Mouse (Mus musculus) heart, embryonic 16.5 days (tissue): ENCODE results near the gene Pkig. TPM values are rescaled to one million over a fixed set of nuclear protein-coding genes. Genes with fewer than 3 reads are reported as not detected.

ENCODE experiments used
- ATAC-seq: fragments of 200-750 bp; cut with Nextera tagmentation; replicated peaks from 2 replicates; pipeline ENCODE4 v1.8.0; 2017; ENCODE audit warnings: moderate number of reproducible peaks; ENCODE audit not compliant: insufficient read depth, low FRiP score; ENCODE audit errors: extremely low read depth
- H3K27ac ChIP-seq: fragments of 300-500 bp; sonication (generic); 2 replicates; pipeline ENCODE4 v1.5.1; 2014; ENCODE audit warnings: mild to moderate bottlenecking, low read length, control low read depth, moderate library complexity
- H3K27me3 ChIP-seq: fragments of 300-500 bp; sonication (generic); 2 replicates; pipeline ENCODE4 v1.6.1; 2014; ENCODE audit warnings: low read length, mixed read lengths; ENCODE audit not compliant: control insufficient read depth, insufficient read depth
- H3K36me3 ChIP-seq: fragments of 300-500 bp; sonication (generic); 2 replicates; pipeline ENCODE4 v1.6.1; 2014; ENCODE audit not compliant: control insufficient read depth, insufficient read depth
- H3K4me1 ChIP-seq: fragments of 300-500 bp; sonication (generic); 2 replicates; pipeline ENCODE4 v1.6.1; 2014; ENCODE audit warnings: low read length, mixed read lengths; ENCODE audit not compliant: control insufficient read depth, insufficient read depth
- H3K4me2 ChIP-seq: fragments of 300-500 bp; sonication (generic); 2 replicates; pipeline ENCODE4 v1.6.1; 2014; ENCODE audit warnings: low read depth, mild to moderate bottlenecking, control low read depth, low read length
- H3K4me3 ChIP-seq: fragments of 300-500 bp; sonication (generic); 2 replicates; pipeline ENCODE4 v1.5.1; 2014; ENCODE audit warnings: mild to moderate bottlenecking, control low read depth, low read length
- H3K9ac ChIP-seq: fragments of 300-500 bp; sonication (generic); 2 replicates; pipeline ENCODE4 v1.6.1; 2014; ENCODE audit warnings: low read length, control low read depth
- H3K9me3 ChIP-seq: fragments of 300-500 bp; sonication (generic); replicated peaks from 2 replicates; pipeline ENCODE4 v1.6.1; 2016; ENCODE audit warnings: low read length; ENCODE audit not compliant: control insufficient read depth
- WGBS: fragments of 180-500 bp; shearing (Covaris S2); extraction: QIAGEN DNeasy Blood & Tissue Kit; methylation state at CpG from one replicate; pipeline ENCODE4 v1.1.7; 2014; 5-methylcytosine and 5-hydroxymethylcytosine counted together
- polyA plus RNA-seq: library from polyadenylated mRNA; unstranded; fragments of >200 nt; fragmentation: Nextera tagmentation; extraction: Ambion mirVana; gene quantifications from 2 replicates; pipeline ENCODE4 v1.2.1, GENCODE M21; 2015

The Pkig gene
- polyA plus RNA-seq, 1 experiment from 2014 or later, result 420 TPM

DNA sequence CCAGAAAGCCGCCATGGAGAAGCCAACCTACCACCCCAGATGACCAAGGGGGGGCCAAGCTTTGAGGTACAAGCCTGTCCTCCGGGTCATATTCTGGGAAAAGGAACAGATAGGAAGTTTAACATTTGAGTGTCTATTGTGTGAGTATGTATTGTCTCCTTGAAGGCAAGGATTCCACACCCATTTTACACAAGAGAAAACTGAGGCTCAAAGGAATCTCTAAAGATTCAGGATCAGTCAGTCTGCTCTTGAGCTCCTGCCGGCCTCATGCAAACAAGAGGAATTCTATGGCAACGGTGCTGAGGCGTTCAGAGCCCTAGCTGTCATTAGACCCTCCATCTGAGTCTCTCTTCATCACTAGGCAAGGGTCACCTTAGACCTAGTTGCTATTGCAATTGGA, 84.5 kb downstream of the Pkig start:
- H3K4me1 ChIP-seq, result peaks cover 7% of the 10 kb centered on the region
- H3K27me3 ChIP-seq, result peaks cover 3% of the 10 kb centered on the region
- H3K27ac ChIP-seq, result no peak overlapping the region
- H3K9ac ChIP-seq, result no peak overlapping the region
- H3K4me3 ChIP-seq, result no peak overlapping the region
- WGBS, result 70% methylated on average over 5 of the region's 5 CpGs
- H3K9me3 ChIP-seq, result no peaks in the 10 kb centered on the region
- no peak overlapping the region for H3K4me2 ChIP-seq
- H3K36me3 ChIP-seq, result no peaks in the 10 kb centered on the region
- no peak for ATAC-seq

DNA sequence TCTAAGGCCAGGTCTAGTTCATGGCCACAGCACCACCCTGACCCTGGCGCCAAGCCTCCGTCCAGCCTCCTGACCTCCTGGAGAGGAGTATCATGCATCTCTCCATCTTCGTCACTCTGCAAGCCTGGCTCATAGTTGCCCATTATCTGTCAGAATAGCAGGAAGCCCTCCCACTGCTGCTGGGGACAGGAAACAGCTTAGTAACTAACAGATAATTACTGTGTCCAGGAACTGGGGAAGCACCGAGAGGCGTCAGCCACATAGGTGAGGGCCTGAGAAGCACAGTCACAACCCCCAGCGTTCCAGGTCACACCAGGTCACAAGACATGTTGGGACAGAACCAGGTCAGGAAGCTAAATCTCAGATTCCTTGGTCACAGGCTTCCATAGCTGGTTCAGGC, 85.2 kb downstream of the Pkig start:
- 38% methylated on average over 6 of the region's 6 CpGs for WGBS
- H3K27me3 ChIP-seq, result peaks cover 10% of the 10 kb centered on the region
- H3K9ac ChIP-seq, result no peak overlapping the region
- peaks cover 7% of the 10 kb centered on the region for H3K4me1 ChIP-seq
- no peak overlapping the region for H3K4me2 ChIP-seq
- 0 out of 2 replicates have a peak, but pooled peaks have one; percentile 4 for ATAC-seq
- H3K27ac ChIP-seq, result no peak overlapping the region
- H3K9me3 ChIP-seq, result no peaks in the 10 kb centered on the region
- no peaks in the 10 kb centered on the region for H3K36me3 ChIP-seq
- H3K4me3 ChIP-seq, result no peak overlapping the region

GRCm38 (mm10) chr2:163744801-163745570, 86.8 kb downstream of the Pkig start:
- H3K4me1 ChIP-seq, result peaks cover 15% of the 10 kb centered on the region
- H3K27me3 ChIP-seq, result peaks cover 16% of the 10 kb centered on the region
- H3K36me3 ChIP-seq, result no peaks in the 10 kb centered on the region
- no peak overlapping the region for H3K4me3 ChIP-seq
- H3K9ac ChIP-seq, result no peak overlapping the region
- WGBS, result 63% methylated on average over 10 of the region's 10 CpGs
- peak overlapping the region; percentile 25; the same call in 1 of the 2 replicates for H3K27ac ChIP-seq
- no peaks in the 10 kb centered on the region for H3K9me3 ChIP-seq
- peak; percentile 11; the same call in 1 of the 2 replicates for ATAC-seq
- no peak overlapping the region for H3K4me2 ChIP-seq

DNA sequence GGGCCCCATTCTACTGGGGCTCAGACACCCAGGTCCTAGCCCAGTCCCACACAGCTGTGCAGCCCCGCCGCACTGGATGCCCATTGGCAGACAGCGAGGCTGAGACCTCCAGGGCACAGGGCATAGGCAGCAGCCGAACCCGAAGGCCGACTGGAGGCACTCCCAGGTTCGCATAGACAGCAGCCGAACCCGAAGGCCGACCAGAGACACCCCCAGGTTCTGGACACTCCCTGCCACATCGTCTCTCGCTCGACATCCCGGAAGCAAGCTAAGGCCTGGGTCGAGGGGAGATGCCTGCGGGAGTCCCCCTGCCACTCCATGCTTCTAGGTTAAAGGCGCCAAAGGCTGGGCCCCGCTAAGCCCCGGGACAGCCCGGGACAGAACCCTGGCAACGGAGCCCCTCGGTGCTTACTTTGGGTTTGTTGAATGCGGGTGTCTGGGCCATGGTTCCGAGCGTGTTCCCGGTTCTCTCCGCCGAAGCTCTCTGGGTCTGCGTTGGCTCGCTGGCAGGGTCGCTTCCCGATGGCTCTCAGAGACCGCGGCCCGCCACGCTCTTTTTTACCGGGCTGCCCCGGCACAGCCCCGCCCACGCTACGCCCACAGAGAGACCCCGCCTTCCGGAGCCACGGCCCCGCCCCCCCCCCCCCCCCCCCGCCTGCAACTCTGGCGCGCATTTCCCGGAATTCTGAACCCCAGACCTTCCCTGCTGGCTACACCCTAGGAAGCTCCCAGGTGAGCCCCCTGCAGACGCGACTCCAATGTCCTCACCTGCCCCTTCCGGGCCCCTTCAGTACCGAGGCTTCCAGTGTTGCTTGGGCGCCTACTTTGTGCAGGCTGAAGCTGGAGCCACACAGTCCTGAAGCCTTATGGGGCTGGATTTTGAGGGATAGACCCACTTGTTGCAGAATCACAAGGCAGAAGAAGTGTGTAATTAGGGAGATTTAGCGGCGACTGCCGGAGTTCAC, 91.7 kb downstream of the Pkig start, which contains the start of gene Ada:
Ada (minus strand) TSS at position 593 of the 965 bp plus-strand sequence.
- WGBS, result 1% methylated on average over 52 of the region's 57 CpGs
- peaks cover 21% of the 10 kb centered on the region for H3K27me3 ChIP-seq
- H3K27ac ChIP-seq, result no peak within 1 kb of the TSS

DNA sequence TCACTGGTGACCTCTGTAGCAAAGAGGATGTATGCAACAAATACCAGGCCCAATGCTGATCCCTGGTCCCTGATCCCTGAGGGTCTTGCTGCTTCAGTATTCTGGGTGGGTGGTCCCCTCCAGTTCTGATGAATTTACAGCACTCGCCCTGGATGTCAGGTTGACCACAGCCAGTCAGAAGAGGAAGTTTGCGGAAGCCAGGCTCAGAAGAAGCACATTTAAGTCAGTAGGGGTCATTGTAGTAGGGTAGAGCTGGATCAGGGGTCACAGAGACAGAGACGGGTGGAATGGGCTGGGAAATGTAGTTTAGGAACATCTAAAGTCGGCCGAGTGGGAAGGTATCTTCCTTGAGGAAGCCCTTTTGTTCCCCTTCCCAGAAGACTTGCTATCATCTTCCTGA, 96.0 kb downstream of the Pkig start:
- Histone ChIP-seq H3K4me1 (peaks cover 8% of the 10 kb centered on the region), H3K4me3 (no peak overlapping the region), H3K9ac (no peak overlapping the region), H3K9me3 (no peaks in the 10 kb centered on the region), H3K36me3 (no peaks in the 10 kb centered on the region), H3K27ac (no peak overlapping the region), H3K4me2 (no peak overlapping the region), H3K27me3 (peaks cover 4% of the 10 kb centered on the region)
- no peak for ATAC-seq
- 79% methylated on average over 5 of the region's 5 CpGs for WGBS

More for the DNA sequence above, 91.7 kb downstream of the Pkig start, which contains the start of gene Ada:
- peak within 1 kb of the TSS; percentile 80 for H3K9ac ChIP-seq
- peak within 1 kb of the TSS; percentile 72 for H3K4me3 ChIP-seq
- peaks cover 12% of the 10 kb centered on the region for H3K4me1 ChIP-seq
- no peaks in the 10 kb centered on the region for H3K36me3 ChIP-seq
- peak within 1 kb of the TSS; percentile 98 for H3K4me2 ChIP-seq
- H3K9me3 ChIP-seq, result no peaks in the 10 kb centered on the region
- ATAC-seq, result peak; percentile 54; the same call in 1 of the 2 replicates

DNA sequence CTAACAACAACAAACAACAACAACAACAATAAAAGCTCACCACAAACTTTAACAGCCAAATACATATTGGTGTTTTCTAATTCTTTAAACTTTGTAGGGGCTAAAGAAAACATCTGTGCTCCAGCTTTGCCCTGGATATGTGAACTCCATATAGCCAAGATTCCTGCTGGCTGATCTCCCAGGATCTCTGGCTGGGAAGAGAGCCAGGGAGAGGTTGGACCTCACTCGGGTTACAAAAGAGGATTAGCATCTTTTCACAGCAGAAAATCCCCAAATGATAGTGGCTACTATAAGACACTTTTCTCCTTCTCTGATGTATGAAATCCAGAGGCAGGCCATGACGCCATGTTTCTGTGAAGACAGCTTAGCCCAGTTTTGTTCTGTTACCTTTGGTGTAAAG, 98.5 kb downstream of the Pkig start:
- Histone ChIP-seq H3K9ac (no peak overlapping the region), H3K4me1 (no peaks in the 10 kb centered on the region), H3K36me3 (no peaks in the 10 kb centered on the region), H3K27ac (no peak overlapping the region), H3K27me3 (no peaks in the 10 kb centered on the region), H3K4me2 (no peak overlapping the region), H3K9me3 (no peaks in the 10 kb centered on the region), H3K4me3 (no peak overlapping the region)
- no peak for ATAC-seq
- WGBS, result 30% methylated on average over 2 of the region's 2 CpGs

DNA sequence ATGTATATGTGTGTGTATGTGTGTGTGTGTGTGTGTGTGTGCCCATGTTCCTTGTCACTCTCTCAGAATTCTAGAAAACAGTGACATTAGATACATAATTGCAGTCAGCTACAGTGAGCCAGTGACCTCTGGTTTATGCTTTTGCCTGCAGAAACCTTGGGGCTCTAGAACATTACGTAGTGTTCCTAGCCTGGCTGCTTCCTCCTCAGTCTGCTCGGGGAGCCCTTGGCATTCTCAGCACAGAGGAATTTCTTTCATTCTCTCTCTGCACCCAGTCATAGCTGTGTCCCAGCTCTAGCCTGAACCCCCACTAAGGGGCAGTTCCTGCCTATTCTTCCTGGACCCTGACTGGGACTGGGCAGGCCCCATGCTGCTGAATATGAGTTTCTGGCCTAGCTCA, 100.0 kb downstream of the Pkig start:
- 69% methylated on average over 2 of the region's 2 CpGs for WGBS
- H3K4me3 ChIP-seq, result no peak overlapping the region
- H3K4me1 ChIP-seq, result no peaks in the 10 kb centered on the region
- H3K36me3 ChIP-seq, result no peaks in the 10 kb centered on the region
- no peaks in the 10 kb centered on the region for H3K27me3 ChIP-seq
- H3K9me3 ChIP-seq, result no peaks in the 10 kb centered on the region
- H3K9ac ChIP-seq, result no peak overlapping the region
- no peak overlapping the region for H3K27ac ChIP-seq
- H3K4me2 ChIP-seq, result no peak overlapping the region
- ATAC-seq, result no peak

DNA sequence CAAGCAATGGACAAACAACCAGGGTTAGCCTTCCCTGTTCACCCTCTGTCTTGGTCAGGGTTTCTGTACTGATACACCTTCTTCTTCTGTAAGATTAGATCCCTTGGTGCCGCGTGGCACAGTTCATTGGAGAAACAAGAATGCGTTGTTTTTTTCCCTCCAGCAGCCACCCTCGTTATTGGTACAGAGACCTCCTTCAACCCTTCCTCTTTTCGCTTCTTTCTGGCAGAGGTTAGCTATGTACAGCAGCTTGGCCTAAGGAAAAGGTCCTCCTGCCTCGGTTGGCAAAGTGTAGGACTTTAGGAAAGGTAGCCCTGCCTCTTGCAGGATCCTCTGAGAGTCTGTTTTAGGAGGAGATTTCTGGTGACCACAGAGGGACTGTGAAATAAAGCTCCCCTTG, 102.4 kb downstream of the Pkig start:
- Histone ChIP-seq H3K9ac (no peak overlapping the region), H3K9me3 (no peaks in the 10 kb centered on the region), H3K36me3 (no peaks in the 10 kb centered on the region), H3K4me2 (no peak overlapping the region), H3K4me3 (no peak overlapping the region), H3K27me3 (no peaks in the 10 kb centered on the region), H3K4me1 (no peaks in the 10 kb centered on the region), H3K27ac (no peak overlapping the region)
- 81% methylated on average over 6 of the region's 6 CpGs for WGBS
- ATAC-seq, result no peak

DNA sequence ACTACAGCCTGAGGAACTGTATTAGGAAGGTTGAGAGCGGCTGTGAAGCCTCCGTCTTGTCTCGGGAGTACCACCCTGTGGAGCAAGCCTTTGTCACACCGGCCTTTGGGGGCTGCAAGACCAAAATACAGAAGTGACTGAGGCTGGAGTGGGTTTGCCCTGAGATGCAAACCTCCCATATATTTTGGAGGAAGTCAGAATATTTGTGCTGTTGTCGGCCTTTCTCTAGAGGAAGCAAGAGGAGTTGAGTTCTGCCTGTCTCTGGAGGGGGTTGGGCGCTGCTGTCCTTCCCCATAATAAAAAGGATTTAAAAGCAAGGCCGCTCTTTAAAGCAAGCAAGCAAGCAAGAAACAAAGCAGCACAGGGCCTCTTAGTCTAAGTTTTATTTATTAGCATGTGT, 103.2 kb downstream of the Pkig start:
- no peak overlapping the region for H3K9ac ChIP-seq
- H3K36me3 ChIP-seq, result no peaks in the 10 kb centered on the region
- no peak overlapping the region for H3K4me2 ChIP-seq
- WGBS, result 83% methylated on average over 7 of the region's 7 CpGs
- H3K27me3 ChIP-seq, result no peaks in the 10 kb centered on the region
- H3K27ac ChIP-seq, result no peak overlapping the region
- H3K9me3 ChIP-seq, result no peaks in the 10 kb centered on the region
- no peak overlapping the region for H3K4me3 ChIP-seq
- no peak for ATAC-seq
- no peaks in the 10 kb centered on the region for H3K4me1 ChIP-seq
